Mouse (Mus musculus) heart, embryonic 14.5 days (tissue): ENCODE measurements at regions not wholly inside any gene's neighbourhood (a gene's known extent, or its start where the extent isn't known, plus 50 kb on each side); places are given as distances from the start of the nearest gene placed in this dataset.

Experiments used
- ATAC-seq: fragments of 200-750 bp; cut with Nextera tagmentation; 2 replicates; pipeline ENCODE4 v1.8.0; 2017; ENCODE audit warnings: low read depth, moderate TSS enrichment; ENCODE audit not compliant: insufficient number of reproducible peaks, insufficient read depth, low FRiP score
- H3K27ac ChIP-seq, 2 experiments: fragments of 200-500 bp in 1 of 2; fragments of 300-500 bp in 1 of 2; sonication (generic) in 1 of 2; replicated peaks in 1 of 2; 2 replicates each; pipeline ENCODE4 v1.5.1; 2012 to 2014; ENCODE audit warnings: low read depth in 2 of 2, low read length in 2 of 2, control low read depth in 1 of 2, mild to moderate bottlenecking in 1 of 2, mixed read lengths in 1 of 2; ENCODE audit not compliant: control insufficient read depth in 1 of 2, insufficient read depth in 1 of 2
- H3K27me3 ChIP-seq: fragments of 300-500 bp; sonication (generic); 2 replicates; pipeline ENCODE4 v1.6.1; 2014; ENCODE audit warnings: mild to moderate bottlenecking, low read length, control low read depth; ENCODE audit not compliant: control insufficient read depth, insufficient read depth
- H3K36me3 ChIP-seq: fragments of 300-500 bp; sonication (generic); 2 replicates; pipeline ENCODE4 v1.6.1; 2014; ENCODE audit warnings: mild to moderate bottlenecking, control low read depth, low read length, mixed read lengths; ENCODE audit not compliant: control insufficient read depth, insufficient read depth
- H3K4me1 ChIP-seq, 2 experiments: fragments of 200-500 bp in 1 of 2; fragments of 300-500 bp in 1 of 2; sonication (generic) in 1 of 2; 2 replicates each; pipeline ENCODE4 v1.6.1; 2012 to 2014; ENCODE audit warnings: low read length in 2 of 2, control low read depth in 1 of 2, mixed read lengths in 1 of 2; ENCODE audit not compliant: control insufficient read depth in 2 of 2, insufficient read depth in 2 of 2
- H3K4me2 ChIP-seq: fragments of 300-500 bp; sonication (generic); 2 replicates; pipeline ENCODE4 v1.6.1; 2014; ENCODE audit warnings: mild to moderate bottlenecking, low read length
- H3K4me3 ChIP-seq, 2 experiments: fragments of 200-500 bp in 1 of 2; fragments of 300-500 bp in 1 of 2; sonication (generic) in 1 of 2; 2 replicates each; pipeline ENCODE4 v1.5.1; 2012 to 2014; ENCODE audit warnings: low read length in 2 of 2, mild to moderate bottlenecking in 2 of 2, control low read depth in 1 of 2, low read depth in 1 of 2, moderate library complexity in 1 of 2; ENCODE audit not compliant: control insufficient read depth in 1 of 2, insufficient read depth in 1 of 2
- H3K9ac ChIP-seq: fragments of 300-500 bp; sonication (generic); 2 replicates; pipeline ENCODE4 v1.6.1; 2014; ENCODE audit warnings: mild to moderate bottlenecking, low read length
- H3K9me3 ChIP-seq: fragments of 300-500 bp; sonication (generic); 2 replicates; pipeline ENCODE4 v1.6.1; 2016; ENCODE audit warnings: low read length, control low read depth; ENCODE audit not compliant: control insufficient read depth
- WGBS: fragments of 180-500 bp; shearing (Covaris S2); extraction: QIAGEN DNeasy Blood & Tissue Kit; methylation state at CpG from one replicate; pipeline ENCODE4 v1.1.7; 2014; 5-methylcytosine and 5-hydroxymethylcytosine counted together

DNA sequence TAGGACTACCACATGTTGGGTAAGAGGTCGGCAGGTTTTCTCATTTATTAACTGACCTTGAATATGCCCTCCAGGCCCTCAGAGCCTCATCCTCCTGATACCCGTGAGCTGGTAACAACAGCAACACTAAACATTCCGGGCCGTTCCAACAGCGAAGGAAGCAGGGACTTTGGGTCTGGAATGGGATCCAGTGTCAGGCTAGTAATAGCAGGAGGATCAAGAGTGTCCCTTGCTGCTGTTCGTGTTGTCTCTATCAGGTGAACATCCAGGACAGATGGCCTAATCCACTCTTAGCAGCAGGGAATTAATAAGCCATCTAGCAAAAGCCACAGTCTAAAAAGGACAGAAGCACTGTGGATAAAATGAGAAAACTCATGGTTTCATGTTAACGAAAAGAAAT, 106.7 kb downstream of the Cpeb2 start:
- Histone ChIP-seq H3K9ac (no peak overlapping the region), H3K4me3 (no peak overlapping the region), H3K9me3 (no peaks in the 10 kb centered on the region), H3K27ac (0 out of 4 replicates have a peak overlapping the region, but pooled peaks of 1 of the 2 experiments have one; percentile 5), H3K36me3 (no peaks in the 10 kb centered on the region), H3K4me2 (peak overlapping the region; percentile 40), H3K4me1 (peaks cover 3% of the 10 kb centered on the region in 2 experiments; a peak in 3 of 4 replicates), H3K27me3 (no peaks in the 10 kb centered on the region)
- no peak for ATAC-seq
- WGBS = 56% methylated on average over 7 of the region's 7 CpGs

DNA sequence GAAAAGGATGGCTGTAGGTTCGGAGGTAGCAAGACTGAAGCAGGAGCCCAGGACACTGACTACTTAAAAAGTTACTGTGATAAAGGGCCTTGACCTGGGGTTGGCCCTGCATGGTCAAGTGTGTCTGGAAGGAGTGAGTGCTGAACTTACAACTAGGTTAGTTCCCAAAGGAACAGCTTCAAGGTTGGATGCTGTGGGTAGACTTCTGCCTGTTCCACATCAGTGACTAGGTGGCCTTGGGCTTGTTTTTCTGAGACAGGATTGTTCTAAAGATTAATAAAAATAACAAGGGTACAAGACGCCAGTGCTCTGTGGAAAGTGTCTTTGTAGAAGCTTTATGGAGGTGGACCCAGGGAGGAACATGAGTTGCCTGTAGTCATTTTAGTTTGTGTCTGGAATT, 108.5 kb downstream of the Cpeb2 start:
- Histone ChIP-seq H3K27ac (no peak overlapping the region), H3K4me1 (peaks cover 3% of the 10 kb centered on the region in 2 experiments; a peak in 3 of 4 replicates), H3K36me3 (no peaks in the 10 kb centered on the region), H3K9ac (no peak overlapping the region), H3K9me3 (no peaks in the 10 kb centered on the region), H3K27me3 (no peaks in the 10 kb centered on the region), H3K4me2 (no peak overlapping the region), H3K4me3 (no peak overlapping the region)
- no peak for ATAC-seq
- WGBS = 78% methylated on average over 2 of the region's 2 CpGs

DNA sequence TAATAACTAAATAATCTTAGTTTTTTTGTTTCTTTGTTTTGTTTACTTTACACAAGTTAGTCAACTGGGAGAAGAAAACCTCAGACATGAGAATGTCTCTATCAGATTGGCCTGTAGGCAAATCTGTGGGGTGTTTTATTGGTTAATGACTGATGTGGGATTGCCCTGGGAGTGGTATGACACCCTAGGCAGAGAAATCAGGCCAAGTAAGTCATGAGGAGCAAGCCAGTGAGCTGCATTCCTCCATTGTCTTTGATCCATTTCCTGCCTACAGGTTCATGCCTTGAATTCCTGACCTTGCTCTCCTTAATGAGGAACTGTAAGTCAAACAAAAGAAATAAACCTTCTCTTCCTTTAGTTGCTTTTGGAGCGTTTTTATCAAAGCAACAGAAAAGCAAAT, 111.5 kb downstream of the Cpeb2 start:
- H3K9ac ChIP-seq = no peak overlapping the region
- no peaks in the 10 kb centered on the region for H3K9me3 ChIP-seq
- H3K4me3 ChIP-seq = no peak overlapping the region
- 75% methylated on average over 1 of the region's 1 CpGs for WGBS
- ATAC-seq = no peak
- peaks cover 3% of the 10 kb centered on the region in 2 experiments; a peak in 3 of 4 replicates for H3K4me1 ChIP-seq
- H3K36me3 ChIP-seq = no peaks in the 10 kb centered on the region
- H3K4me2 ChIP-seq = no peak overlapping the region
- H3K27me3 ChIP-seq = no peaks in the 10 kb centered on the region
- no peak overlapping the region for H3K27ac ChIP-seq

DNA sequence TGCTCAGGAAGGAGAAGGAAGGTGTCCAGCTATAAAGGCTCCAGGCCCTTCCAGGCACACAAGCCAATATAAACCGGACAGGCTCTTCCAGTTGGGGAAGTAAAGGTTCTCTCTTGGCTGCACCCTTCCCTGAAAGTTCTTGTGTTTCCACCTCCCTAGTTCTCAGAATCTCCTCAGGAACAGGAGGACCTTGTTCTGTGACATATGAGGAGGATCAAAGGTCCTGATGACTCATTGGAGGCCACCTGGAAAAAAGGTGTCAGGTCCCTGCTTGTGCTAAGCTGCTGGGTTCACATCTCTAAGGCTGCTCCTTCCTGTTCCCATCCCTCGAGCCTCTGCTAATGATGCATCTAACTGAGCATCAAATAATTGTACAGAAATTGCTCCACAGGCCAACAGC, 118.0 kb downstream of the Cpeb2 start:
- Histone ChIP-seq H3K4me2 (no peak overlapping the region), H3K9ac (no peak overlapping the region), H3K4me3 (no peak overlapping the region), H3K27ac (no peak overlapping the region), H3K9me3 (no peaks in the 10 kb centered on the region), H3K27me3 (no peaks in the 10 kb centered on the region), H3K4me1 (peaks cover 13 to 15% of the 10 kb centered on the region in 2 experiments), H3K36me3 (no peaks in the 10 kb centered on the region)
- 76% methylated on average over 2 of the region's 2 CpGs for WGBS
- no peak for ATAC-seq

DNA sequence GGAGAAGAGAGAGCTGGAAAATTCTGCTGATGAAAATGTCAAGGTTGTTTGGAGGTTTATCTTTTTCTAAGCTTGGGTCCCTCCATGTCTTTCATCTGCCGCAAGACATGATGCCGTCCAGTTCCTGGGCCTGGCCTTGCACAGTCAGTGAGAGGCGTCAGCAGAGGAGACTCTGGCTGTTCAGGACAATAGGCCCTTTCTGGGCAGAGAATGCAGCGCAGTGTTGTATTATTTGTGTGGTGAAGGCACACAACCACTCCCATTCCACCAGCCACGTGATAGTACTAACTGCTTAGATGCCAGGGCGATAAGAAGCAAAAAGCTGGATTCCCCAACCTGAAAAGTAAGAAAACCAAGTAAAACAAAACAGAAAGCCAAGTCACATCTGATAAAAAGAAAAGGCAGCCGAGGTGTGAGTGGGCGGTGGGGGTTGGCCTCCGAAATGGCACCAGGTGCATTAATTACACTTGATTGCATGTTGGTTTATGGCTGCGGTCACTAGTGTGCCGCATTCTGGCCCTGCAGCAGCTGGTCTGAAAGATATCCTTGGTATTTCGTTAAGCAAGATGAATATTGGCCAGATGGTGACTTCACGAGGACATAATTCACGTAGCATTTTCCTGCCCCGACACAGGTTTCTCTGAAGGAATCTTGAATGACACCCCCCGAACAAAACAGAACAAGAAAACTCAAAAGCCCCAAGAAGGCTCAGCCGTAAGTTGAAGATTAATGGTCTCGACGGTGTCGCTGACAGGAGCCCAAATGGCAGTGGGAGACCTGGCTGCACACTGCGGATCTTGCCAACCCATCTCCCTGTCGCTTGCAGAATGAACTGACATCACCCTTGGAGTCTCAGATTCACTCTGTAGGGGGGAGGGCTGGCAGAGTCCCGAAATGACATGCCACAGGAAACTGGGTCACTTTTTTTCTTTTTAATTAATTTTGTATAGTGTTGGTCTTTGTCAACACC, 120.3 kb downstream of the Cpeb2 start:
- H3K27me3 ChIP-seq = no peaks in the 10 kb centered on the region
- ATAC-seq = no peak
- H3K4me3 ChIP-seq = no peak overlapping the region
- no peaks in the 10 kb centered on the region for H3K36me3 ChIP-seq
- no peak overlapping the region for H3K9ac ChIP-seq
- H3K9me3 ChIP-seq = no peaks in the 10 kb centered on the region
- no peak overlapping the region for H3K27ac ChIP-seq
- 74% methylated on average over 23 of the region's 23 CpGs for WGBS
- H3K4me2 ChIP-seq = no peak overlapping the region
- H3K4me1 ChIP-seq = peaks cover 15 to 16% of the 10 kb centered on the region in 2 experiments

DNA sequence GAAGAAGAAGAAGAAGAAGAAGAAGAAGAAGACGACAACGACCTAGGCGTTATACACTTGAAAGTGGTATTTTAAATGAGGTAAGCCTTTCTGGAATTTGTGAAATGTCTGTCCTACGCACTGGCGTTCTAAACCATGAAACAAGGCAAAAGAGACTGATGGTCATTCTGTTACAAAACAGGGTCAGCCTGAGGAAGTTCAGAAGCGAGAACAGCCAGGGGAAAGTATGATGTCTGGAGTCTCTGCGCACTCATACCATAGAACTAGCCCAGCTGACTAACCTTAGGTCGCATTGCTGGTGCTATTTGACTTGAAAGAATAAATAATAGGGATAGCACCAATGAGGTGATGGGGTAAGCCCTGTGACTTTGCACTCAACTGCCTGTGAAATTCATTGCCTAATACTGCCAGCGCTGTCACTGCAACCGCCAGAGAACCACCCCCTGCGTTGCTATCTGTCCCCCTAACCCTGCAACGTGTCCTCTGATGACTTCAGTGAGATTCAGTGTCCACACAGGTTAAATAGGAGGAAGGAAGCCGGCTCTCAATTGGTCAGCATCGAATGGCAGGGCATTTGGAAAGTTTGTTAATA, 121.5 kb downstream of the Cpeb2 start:
- no peaks in the 10 kb centered on the region for H3K9me3 ChIP-seq
- H3K4me3 ChIP-seq = peak overlapping the region; percentile 32 to 46
- H3K4me2 ChIP-seq = peak overlapping the region; percentile 63
- no peak for ATAC-seq
- H3K9ac ChIP-seq = peak overlapping the region; percentile 19
- peaks cover 16 to 17% of the 10 kb centered on the region in 2 experiments for H3K4me1 ChIP-seq
- WGBS = 26% methylated on average over 14 of the region's 14 CpGs
- H3K27me3 ChIP-seq = no peaks in the 10 kb centered on the region
- no peaks in the 10 kb centered on the region for H3K36me3 ChIP-seq
- peak overlapping the region; percentile 81 to 94 for H3K27ac ChIP-seq

DNA sequence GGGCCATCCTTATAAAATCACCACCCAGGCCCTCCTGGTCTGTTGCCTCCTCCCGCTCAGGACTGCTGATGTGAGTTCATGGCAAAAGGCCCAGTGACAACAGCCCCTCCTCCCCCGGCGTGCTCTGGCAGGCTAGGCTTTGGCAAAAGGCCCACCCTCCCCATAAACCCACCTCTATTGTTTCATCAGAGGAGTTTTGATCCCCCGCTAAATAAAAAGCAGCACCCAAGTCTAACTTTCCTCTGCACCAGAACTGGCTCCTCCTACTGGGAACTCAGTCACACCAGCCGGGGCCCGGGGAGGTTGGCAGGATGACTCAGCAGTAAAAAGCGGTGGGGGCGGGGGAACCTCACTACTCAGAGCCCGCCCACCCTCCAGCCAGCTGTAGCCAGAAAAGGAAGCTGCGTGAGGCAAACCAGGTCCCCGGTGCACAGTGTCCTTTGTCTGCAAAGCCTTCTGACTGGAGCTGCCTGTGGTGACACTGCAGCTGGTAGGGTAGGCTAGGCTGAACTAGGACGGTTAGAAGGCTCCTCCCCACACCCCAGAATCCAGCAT, 122.1 kb downstream of the Cpeb2 start:
- peaks cover 16 to 17% of the 10 kb centered on the region in 2 experiments for H3K4me1 ChIP-seq
- H3K4me3 ChIP-seq = peak overlapping the region; percentile 32 to 46
- peak overlapping the region; percentile 63 for H3K4me2 ChIP-seq
- under 1% methylated on average over 12 of the region's 12 CpGs for WGBS
- H3K9me3 ChIP-seq = no peaks in the 10 kb centered on the region
- no peaks in the 10 kb centered on the region for H3K36me3 ChIP-seq
- peak overlapping the region; percentile 66 for H3K9ac ChIP-seq
- peak; percentile 94 for ATAC-seq
- H3K27ac ChIP-seq = peak overlapping the region; percentile 94
- no peaks in the 10 kb centered on the region for H3K27me3 ChIP-seq
